Mouse (Mus musculus): ENCODE data around the gene Olfr725.

Gene Olfr725

DNA sequence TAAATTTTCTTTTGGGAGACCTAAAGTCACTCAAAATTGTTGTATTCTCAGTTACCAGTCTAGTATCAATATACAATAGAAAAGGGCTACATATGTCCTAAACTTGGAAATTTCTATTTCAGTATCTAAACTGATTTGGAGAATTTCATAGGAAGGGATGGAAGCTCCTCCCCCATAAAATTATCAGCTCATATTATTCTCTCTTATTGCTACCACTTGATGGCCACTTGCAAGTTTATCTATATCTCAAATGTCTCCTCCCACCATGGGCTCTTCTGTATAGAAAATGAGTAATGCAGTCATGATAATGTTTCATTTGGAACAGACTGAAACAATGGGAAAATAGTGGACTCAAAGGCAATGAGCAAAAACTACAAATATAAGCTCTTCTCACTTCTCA lies at the start of gene Olfr725:
Gene Olfr725, minus strand, starts transcription at position 101 of the 400 bp plus-strand sequence.
- DNase-seq (ENCODE audit: low read depth, low spot score), result no peak

DNA sequence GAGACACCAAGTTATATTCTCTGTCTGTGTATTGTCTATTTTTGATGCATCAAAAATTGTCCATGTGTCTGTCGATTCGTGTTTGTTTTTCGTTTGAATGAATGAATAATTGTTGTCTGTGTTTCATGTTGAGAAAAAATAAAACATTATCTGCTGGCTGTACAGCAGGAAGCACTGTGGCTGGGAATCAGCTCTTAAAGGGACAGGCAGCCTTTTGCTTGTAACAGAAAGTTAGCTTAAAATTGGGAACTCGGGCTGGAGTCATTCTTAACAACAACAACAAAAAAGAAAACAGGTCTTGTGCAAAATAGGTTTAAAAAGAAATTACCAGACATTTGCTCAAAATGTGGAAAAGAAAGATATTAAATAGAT lies 22.5 kb upstream of the Olfr725 start:
- no peak for DNase-seq (ENCODE audit: low read depth, low spot score)

DNA sequence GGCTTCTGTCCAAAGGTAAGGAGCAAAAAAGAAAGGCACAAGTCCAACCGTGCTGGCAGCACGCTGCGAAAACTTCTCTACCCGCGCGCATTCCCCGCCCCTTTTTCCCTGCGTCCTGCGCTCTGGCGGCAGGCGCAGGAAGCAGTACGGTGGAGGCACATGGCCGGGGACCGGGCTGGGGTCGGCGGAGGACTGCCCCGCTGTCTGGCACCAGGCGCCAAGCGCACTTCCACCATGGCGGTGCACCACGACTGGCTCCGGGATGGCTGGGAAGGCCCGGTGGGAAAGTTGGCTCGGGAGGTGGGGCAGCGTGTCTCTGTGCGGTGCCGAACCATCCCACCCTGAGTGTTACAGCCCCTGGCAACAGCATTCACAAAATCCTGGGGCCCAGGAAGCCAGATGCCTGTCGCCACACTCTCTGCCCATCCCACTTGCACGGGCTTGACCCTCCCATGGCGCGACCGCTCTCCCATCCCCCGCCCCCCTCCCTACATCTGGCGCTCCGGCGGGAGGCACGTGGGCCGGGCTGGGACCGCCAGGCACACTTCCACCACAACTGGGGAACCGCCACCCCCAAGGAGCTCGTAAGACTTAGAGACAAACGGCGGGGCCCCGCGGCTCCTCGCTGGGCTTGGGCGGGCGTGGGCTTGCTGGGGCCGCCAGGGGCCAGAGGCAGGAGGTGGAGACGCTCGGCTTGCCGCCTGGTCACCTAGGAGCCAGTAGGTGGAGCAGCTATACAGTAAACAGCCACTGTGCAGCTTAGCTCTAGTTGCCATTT lies 22.0 kb upstream of the Olfr725 start:
- DNase-seq (ENCODE audit: low read depth, low spot score), result peak; percentile 6

DNA sequence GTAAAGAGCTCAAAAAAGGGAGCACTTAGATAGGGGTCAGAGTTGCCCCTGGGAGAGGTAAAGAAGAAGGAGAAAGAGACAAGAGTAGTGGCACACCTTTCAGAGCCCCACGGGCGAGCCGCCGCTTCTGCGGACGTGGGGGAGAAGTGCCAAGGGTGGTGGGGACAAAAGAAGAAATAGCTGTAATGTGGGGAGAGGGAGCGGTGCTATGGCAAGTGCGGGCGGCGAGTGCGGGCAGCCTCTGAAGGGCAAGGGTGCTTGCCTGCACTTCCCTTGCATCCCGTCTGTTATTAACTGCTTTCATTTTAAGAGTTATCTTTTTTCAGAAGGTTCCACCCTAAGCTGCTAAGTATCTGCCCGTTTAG lies 21.4 kb upstream of the Olfr725 start:
- no peak for DNase-seq (ENCODE audit: low read depth, low spot score)

DNA sequence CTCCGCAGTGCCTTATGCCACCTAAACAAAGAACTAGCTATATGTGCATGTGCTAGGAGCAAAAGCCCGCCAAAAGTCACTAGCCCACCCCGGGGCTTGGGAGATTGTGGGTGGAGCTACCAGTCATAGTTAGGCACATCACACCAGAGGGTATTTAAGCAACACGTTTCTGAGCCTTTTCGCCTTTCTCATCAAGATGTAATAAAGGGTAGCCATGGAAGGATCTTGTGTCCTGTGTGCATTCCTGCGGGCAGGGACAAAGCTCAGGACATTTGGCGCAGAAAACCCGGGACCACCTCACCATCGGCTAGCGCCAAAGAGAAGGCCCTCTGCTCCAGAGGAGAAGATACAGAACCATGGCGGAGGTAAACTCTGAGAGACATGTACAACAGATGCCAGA lies 21.0 kb upstream of the Olfr725 start:
- DNase-seq (ENCODE audit: low read depth, low spot score), result no peak

DNA sequence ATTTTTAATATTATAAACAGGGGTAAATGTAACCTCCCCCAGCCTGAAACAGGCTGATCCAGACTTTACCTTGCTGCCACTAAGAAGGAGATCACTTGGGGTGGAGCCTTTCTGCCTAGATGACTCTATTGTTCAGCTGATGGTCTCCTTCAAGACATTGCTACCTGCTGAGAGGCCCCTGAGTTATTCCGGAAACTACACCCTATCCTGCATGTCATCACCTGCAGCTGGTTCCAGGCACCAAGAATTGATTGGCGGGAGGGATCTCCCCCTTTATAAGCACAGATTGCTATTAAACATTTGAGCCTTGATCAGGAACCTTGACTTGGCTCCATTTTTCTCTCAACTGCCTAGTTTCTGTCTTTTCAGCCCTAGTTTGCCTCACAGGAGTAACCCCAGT lies 8.1 kb downstream of the Olfr725 start:
- no peak for DNase-seq (ENCODE audit: low read depth, low spot score)

DNA sequence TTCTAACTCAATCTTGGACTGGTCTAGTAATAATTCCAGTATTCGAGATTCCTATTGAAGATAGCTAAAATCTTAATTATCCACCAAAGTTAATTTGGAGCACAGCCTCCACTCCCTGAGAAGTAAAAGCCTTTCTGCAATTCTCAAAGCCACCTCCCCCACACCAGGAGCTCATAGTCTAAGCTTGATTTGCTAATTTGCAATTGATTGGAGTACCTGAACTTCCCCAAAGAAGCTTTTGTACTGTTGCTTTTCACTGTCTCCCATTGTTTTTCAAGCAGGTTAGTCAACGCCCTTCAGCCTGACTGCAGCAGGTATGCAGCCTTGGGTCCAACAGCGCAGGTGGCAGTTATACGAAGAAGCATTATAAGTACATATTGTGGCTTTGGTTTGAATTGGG lies 8.8 kb downstream of the Olfr725 start:
- no peak for DNase-seq (ENCODE audit: low read depth, low spot score)

DNA sequence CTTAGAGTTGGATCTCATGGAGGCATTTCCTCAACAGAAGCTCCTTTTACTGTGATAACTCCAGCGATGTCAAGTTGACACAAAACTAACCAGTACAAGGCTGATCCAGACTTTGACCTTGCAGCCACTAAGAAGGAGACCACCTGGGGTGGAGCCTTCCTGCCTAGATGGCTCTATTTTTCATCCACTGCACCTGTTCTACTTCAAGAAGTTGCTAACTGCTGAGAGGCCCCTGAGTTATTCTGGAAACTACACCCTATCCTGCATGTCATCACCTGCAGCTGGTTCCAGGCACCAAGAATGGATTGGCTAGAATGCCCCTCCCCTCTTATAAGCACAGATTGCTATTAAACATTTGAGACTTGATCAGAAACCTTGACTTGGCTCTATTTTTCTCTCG lies 13.8 kb downstream of the Olfr725 start:
- DNase-seq (ENCODE audit: low read depth, low spot score), result no peak
